Comparison of ENCODE assay signal across 22 mouse cellular contexts in genomic region chr1:98275524-98275923, GRCm38 (mm10).
DNase-seq lines count a peak whose midpoint lies in the region; ATAC-seq and TF ChIP-seq lines count a peak whose summit lies in the region.
"Had no signal": no experiment of that assay in that cellular context is flagged by ENCODE, and none has a peak within 500 bp of the region (broad histone marks: within the 10 kb centered on the region; RNA-seq: fewer than 3 reads in every experiment).

No protein-coding gene starts in this region.

- no peak overlapping the region for H3ac ChIP-seq in myocyte (ENCODE audit: control insufficient read depth, insufficient read length)

- H3K79me2 ChIP-seq in myocyte (ENCODE audit: control insufficient read depth, insufficient read depth) = no peaks in the 10 kb centered on the region

- H3K36me3 ChIP-seq in myocyte (ENCODE audit: control insufficient read depth, insufficient read depth) = no peaks in the 10 kb centered on the region
- H3K36me3 ChIP-seq: embryonic facial prominence, embryonic 15.5 days; forebrain, embryonic 12.5 days; heart, embryonic 13.5 days; hindbrain, embryonic 13.5 days had no signal

- H3K4me2 ChIP-seq in myocyte (ENCODE audit: low read depth) = peak overlapping the region; percentile 42
- H3K4me2 ChIP-seq: embryonic facial prominence, embryonic 15.5 days; forebrain, embryonic 12.5 days; heart, embryonic 13.5 days; hindbrain, embryonic 13.5 days had no signal

- DNase-seq in adrenal gland, adult (ENCODE audit: inconsistent age in 2 of 2, low spot score in 1 of 2) = peak; percentile 5 to 61
- no peak for DNase-seq in adrenal gland, adult 18-20 months (ENCODE audit: low spot score in 2 of 2)
- DNase-seq in frontal cortex, postnatal 36 days (ENCODE audit: low spot score in 2 of 2) = no peak
- peak; percentile 28 for DNase-seq in right cerebral cortex, adult 18-20 months
- DNase-seq in right cerebral cortex, postnatal 14 days = no peak
- no peak for DNase-seq in right cerebral cortex, postnatal 25 days
- DNase-seq: cerebellum, adult 8-10 months; cerebellum, postnatal 14 days; embryo, embryonic 11 days; gastrocnemius, adult 2 months; gastrocnemius, postnatal 25 days; heart, postnatal 4 days; kidney, adult 11 months; kidney, adult 9 months had no signal

- no peak overlapping the region for H3K4me3 ChIP-seq in myocyte
- H3K4me3 ChIP-seq: embryonic facial prominence, embryonic 15.5 days; forebrain, embryonic 12.5 days; gastrocnemius, adult 2 months; heart, embryonic 13.5 days; hindbrain, embryonic 13.5 days had no signal

- ATAC-seq in frontal cortex, adult (ENCODE audit: low TSS enrichment) = peak; percentile 77
- ATAC-seq: forebrain, embryonic 16.5 days; hindbrain, postnatal 0 days had no signal

- H3K27me3 ChIP-seq in myocyte (ENCODE audit: control insufficient read depth, insufficient read depth, insufficient read length) = no peaks in the 10 kb centered on the region
- H3K27me3 ChIP-seq: embryonic facial prominence, embryonic 15.5 days; forebrain, embryonic 12.5 days; heart, embryonic 13.5 days; hindbrain, embryonic 13.5 days had no signal

- no peak for TF ChIP-seq POLR2A in myocyte (IDR thresholded peaks at IDR 0.05; ENCODE audit: insufficient read length, low read depth)

TF ChIP-seq in myocyte, 11 proteins besides CTCF, POLR2A, EP300 and RAD21:
- no peak for TF ChIP-seq MYOD1 (IDR thresholded peaks at IDR 0.05; ENCODE audit: control insufficient read depth in 1 of 3, insufficient read length in 2 of 3, low read depth in 2 of 3)
- TF ChIP-seq TCF12 (IDR thresholded peaks at IDR 0.05; ENCODE audit: insufficient read depth, poor library complexity, severe bottlenecking) = no peak
- no peak for TF ChIP-seq USF1 (IDR thresholded peaks at IDR 0.05; ENCODE audit: low read depth)
- no peak for TF ChIP-seq CEBPB (IDR thresholded peaks at IDR 0.05; ENCODE audit: insufficient read depth, poor library complexity, severe bottlenecking)
- TF ChIP-seq MAX (IDR thresholded peaks at IDR 0.05; ENCODE audit: low read depth) = no peak
- TF ChIP-seq E2F4 (IDR thresholded peaks at IDR 0.05; ENCODE audit: insufficient read depth) = no peak

Comparison
In these comparisons a context has a peak if more than half of its experiments do, and no peak if none do; other contexts are left out.
1. DNase-seq: peak in adrenal gland, adult (2 of 2) and right cerebral cortex, adult 18-20 months (single experiment); none in adrenal gland, adult 18-20 months (0 of 2), frontal cortex, postnatal 36 days (0 of 2), right cerebral cortex, postnatal 14 days (single experiment) and right cerebral cortex, postnatal 25 days (single experiment).